Mouse (Mus musculus): ENCODE measurements around the gene Dock6. TPM values are rescaled to one million over a fixed set of nuclear protein-coding genes. Genes with fewer than 3 reads are reported as not detected.
"Not testable (repeated sequence)": the region's sequence is repeated elsewhere in the genome, so short reads cannot be mapped to it uniquely, and the experiment has no call there.

Dock6 gene
- polyA plus RNA-seq, 1 experiment from 2014 or later = 50.3 TPM

DNA sequence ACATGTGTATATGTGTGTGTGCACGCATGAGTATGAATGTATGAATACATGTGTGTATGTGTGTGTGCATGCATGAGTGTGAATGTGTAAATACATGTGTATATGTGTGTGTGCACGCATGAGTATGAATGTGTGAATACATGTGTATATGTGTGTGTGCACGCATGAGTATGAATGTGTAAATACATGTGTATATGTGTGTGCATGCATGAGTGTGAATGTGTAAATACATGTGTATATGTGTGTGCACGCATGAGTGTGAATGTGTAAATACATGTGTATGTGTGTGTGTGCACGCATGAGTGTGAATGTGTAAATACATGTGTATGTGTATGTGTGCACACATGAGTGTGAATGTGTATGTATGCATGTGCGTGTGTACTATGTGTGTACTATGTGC is 58.9 kb downstream of the Dock6 start:
- Histone ChIP-seq H3K4me1 (peaks cover 77% of the 10 kb centered on the region), H3K36me3 (peaks cover 74% of the 10 kb centered on the region)
- H3K9ac ChIP-seq; H3K4me3 ChIP-seq; H3K27ac ChIP-seq (replicated peaks); H3K27me3 ChIP-seq (replicated peaks); H3K4me2 ChIP-seq; ATAC-seq (ENCODE audit: extremely low read depth, insufficient number of reproducible peaks, low FRiP score, low TSS enrichment); H3K9me3 ChIP-seq: not testable (repeated sequence)
- WGBS = 89% methylated on average over 6 of the region's 6 CpGs

DNA sequence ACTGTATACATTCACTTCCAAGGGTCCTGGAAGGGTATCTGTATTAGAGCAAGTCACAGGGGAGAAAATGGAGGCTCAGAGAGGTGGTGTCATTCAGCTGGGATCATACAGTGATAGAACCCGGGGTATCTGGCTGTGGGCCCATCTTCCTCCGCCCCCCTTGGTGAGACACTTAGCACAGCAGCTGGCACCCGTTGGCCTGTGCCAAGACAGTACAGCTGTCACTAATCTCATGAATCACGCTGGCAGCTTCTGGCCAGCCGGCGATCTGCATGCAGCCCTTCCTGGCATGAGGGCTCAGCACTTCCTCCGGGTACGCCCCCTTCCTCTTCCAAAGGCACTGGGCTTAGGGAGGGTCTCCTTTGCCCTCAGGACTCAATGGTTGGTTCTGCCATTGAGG is 59.8 kb downstream of the Dock6 start:
- H3K27ac ChIP-seq (replicated peaks) = peak overlapping the region; percentile 83
- H3K4me2 ChIP-seq = peak overlapping the region; percentile 44
- peak overlapping the region; percentile 51 for H3K9ac ChIP-seq
- ATAC-seq (ENCODE audit: extremely low read depth, insufficient number of reproducible peaks, low FRiP score, low TSS enrichment) = no peak
- WGBS = 30% methylated on average over 8 of the region's 8 CpGs
- H3K9me3 ChIP-seq = no peaks in the 10 kb centered on the region
- peak overlapping the region; percentile 13; the same call in 1 of the 2 replicates for H3K4me3 ChIP-seq
- peaks cover 86% of the 10 kb centered on the region for H3K4me1 ChIP-seq
- H3K27me3 ChIP-seq (replicated peaks) = no peaks in the 10 kb centered on the region
- H3K36me3 ChIP-seq = peaks cover 82% of the 10 kb centered on the region

DNA sequence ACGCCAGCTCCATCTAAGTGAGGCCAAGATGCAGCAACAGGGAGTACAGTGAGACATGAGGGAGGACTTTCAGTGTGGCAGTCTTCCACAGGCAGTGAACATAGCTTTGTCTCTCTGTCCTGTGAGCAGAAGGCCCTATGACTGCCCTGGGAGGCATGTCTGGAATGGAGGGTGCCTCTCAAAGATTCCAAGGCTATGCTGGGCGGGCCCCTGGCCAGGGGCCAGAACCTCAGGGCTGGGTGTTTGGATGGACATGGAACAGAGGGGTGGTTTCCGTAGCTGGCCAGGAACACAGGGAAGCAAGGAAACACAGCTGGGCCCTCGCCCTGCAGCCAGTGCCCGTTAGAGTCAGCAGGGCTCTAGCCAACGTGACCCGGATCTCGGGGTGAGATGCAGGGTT is 60.6 kb downstream of the Dock6 start:
- Histone ChIP-seq H3K4me3 (peak overlapping the region; percentile 0; the same call in 1 of the 2 replicates), H3K27me3 (replicated peaks) (no peaks in the 10 kb centered on the region), H3K9me3 (no peaks in the 10 kb centered on the region), H3K27ac (replicated peaks) (peak overlapping the region; percentile 83), H3K9ac (peak overlapping the region; percentile 51), H3K4me2 (peak overlapping the region; percentile 44), H3K36me3 (peaks cover 90% of the 10 kb centered on the region), H3K4me1 (peaks cover 85% of the 10 kb centered on the region)
- 37% methylated on average over 8 of the region's 8 CpGs for WGBS
- peak; percentile 48; the same call in 1 of the 2 replicates for ATAC-seq (ENCODE audit: extremely low read depth, insufficient number of reproducible peaks, low FRiP score, low TSS enrichment)

DNA sequence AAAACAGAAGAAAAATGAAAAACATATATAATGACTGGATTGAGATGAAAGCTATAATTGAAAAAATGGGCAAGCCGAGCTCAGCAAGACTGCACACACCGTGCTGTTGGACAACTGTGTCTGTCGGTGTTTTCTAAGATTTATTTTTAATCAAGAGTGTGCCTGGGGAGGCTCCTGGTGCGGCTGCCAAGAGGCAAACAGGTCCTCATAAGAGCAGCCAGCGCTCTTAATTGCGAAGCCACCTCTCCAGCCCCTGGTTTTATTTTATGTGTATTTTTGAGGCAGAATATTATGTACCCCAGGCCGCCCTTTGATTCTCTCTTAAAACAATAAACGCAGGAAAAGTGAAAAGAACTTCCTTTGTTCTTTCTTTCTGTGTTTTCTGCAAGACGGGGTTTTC is 64.2 kb downstream of the Dock6 start:
- H3K9me3 ChIP-seq = no peaks in the 10 kb centered on the region
- H3K4me3 ChIP-seq = no peak overlapping the region
- H3K27me3 ChIP-seq (replicated peaks) = no peaks in the 10 kb centered on the region
- no peak for ATAC-seq (ENCODE audit: extremely low read depth, insufficient number of reproducible peaks, low FRiP score, low TSS enrichment)
- peak overlapping the region; percentile 60 for H3K27ac ChIP-seq (replicated peaks)
- H3K4me2 ChIP-seq = no peak overlapping the region
- peak overlapping the region; percentile 58 for H3K9ac ChIP-seq
- WGBS = 63% methylated on average over 9 of the region's 9 CpGs
- H3K36me3 ChIP-seq = peaks cover 97% of the 10 kb centered on the region
- H3K4me1 ChIP-seq = peaks cover 54% of the 10 kb centered on the region

DNA sequence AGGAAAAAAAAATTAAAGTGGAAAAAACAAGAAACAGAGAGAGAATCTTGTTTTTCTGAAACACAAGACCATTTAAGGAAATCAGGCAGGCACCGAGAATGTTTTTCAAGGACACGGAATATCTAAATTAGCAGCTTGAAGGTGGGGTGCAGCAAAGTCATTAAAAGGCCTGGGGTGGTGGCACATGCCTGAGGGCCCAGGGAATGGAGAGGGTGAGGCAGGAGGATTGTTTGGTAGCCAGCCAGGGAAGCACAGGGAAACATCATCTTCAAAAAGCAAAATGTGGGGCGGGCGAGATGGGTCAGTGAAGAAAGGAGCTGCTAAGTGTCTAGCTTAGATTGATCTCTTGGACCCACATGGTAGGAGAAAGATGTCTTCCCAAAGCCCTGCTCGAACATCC is 64.8 kb downstream of the Dock6 start:
- WGBS = 72% methylated on average over 5 of the region's 5 CpGs
- no peaks in the 10 kb centered on the region for H3K27me3 ChIP-seq (replicated peaks)
- no peak overlapping the region for H3K4me2 ChIP-seq
- no peak overlapping the region for H3K4me3 ChIP-seq
- no peaks in the 10 kb centered on the region for H3K9me3 ChIP-seq
- H3K4me1 ChIP-seq = peaks cover 52% of the 10 kb centered on the region
- peak overlapping the region; percentile 60 for H3K27ac ChIP-seq (replicated peaks)
- H3K9ac ChIP-seq = peak overlapping the region; percentile 58
- ATAC-seq (ENCODE audit: extremely low read depth, insufficient number of reproducible peaks, low FRiP score, low TSS enrichment) = no peak
- peaks cover 94% of the 10 kb centered on the region for H3K36me3 ChIP-seq

DNA sequence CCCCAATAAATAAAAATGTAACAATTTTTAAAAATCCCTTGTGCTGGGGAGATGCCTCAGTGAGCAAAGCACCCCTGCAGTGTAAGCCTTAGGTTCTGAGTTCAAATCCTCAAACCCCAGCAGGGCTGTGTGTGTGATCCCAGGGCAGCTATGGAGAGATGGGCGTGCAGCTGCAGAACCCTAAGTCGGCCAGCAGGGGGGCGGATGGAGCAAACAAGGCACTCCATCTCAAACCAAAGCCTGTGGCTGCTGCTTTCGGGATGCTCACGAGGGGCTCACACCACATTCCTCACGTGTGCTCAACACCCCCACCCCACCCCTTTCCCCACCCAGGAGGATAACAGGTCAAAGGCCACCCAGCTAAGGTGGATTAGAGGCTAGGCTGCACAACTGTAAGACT is 65.5 kb downstream of the Dock6 start:
- WGBS = 17% methylated on average over 6 of the region's 6 CpGs
- H3K4me3 ChIP-seq = no peak overlapping the region
- ATAC-seq (ENCODE audit: extremely low read depth, insufficient number of reproducible peaks, low FRiP score, low TSS enrichment) = no peak
- H3K9ac ChIP-seq = no peak overlapping the region
- peaks cover 91% of the 10 kb centered on the region for H3K36me3 ChIP-seq
- H3K4me1 ChIP-seq = peaks cover 51% of the 10 kb centered on the region
- no peaks in the 10 kb centered on the region for H3K27me3 ChIP-seq (replicated peaks)
- 0 out of 2 replicates have a peak overlapping the region, but pooled peaks have one; percentile 60 for H3K27ac ChIP-seq (replicated peaks)
- H3K4me2 ChIP-seq = 0 out of 2 replicates have a peak overlapping the region, but pooled peaks have one; percentile 12
- H3K9me3 ChIP-seq = no peaks in the 10 kb centered on the region

DNA sequence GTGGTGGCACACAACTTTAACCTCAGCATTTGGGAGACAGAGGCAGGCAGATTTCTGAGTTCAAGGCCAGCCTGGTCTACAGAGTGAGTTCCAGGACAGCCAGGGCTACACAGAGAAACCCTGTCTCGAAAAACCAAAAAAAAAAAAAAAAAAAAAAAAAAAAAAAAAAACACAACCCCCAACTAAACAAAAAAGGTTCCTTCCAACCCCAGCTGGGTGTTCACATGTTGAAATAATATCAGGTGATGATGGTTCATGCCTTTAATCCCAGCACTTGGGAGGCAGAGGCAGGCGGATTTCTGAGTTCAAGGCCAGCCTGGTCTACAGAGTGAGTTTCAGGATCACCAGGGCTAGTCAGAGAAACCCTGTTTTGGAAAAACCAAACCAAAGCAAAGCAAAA is 66.1 kb downstream of the Dock6 start:
- H3K4me3 ChIP-seq; H3K27ac ChIP-seq (replicated peaks); H3K27me3 ChIP-seq (replicated peaks); H3K9me3 ChIP-seq; H3K9ac ChIP-seq; H3K4me2 ChIP-seq; ATAC-seq (ENCODE audit: extremely low read depth, insufficient number of reproducible peaks, low FRiP score, low TSS enrichment): not testable (repeated sequence)
- H3K4me1 ChIP-seq = peaks cover 51% of the 10 kb centered on the region
- peaks cover 91% of the 10 kb centered on the region for H3K36me3 ChIP-seq
- WGBS = 52% methylated on average over 2 of the region's 2 CpGs

DNA sequence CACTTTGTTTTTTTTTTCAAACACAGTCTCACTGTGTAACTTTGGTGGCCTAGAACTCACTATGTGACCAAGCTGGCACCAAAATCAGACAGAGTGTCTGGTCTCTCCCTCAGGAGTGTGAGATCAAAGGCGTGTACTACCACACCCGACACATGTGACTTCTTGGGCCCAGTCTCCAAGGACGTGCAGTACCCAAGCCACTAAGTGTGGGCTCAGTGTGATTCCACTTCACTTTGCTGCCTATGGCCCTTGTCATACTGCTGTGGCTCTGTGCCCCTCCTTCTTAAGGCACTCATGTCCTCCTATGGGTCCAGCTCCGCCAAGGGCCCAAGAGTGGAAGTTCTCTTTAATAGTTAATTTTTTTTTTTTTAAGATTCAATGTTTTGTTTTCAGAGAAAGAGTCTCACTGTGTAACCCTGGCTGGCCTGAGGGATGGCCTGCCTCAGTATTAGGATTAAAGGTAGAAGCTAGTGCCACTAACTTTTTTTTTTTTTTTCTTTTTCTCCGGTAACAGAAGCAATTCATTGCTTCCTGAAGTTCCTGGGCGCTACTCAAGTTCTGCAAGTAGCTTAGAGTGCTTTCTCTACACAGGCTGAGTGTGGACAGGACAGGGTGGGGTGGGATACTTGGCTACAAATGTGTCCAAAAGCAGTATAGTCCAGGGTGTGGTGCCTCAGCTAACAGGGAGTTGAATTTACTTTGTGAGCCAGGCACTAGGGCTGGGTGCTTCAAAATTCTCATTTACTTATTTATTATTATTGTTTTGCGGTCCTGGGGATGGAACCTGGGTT is 67.7 kb downstream of the Dock6 start:
- no peaks in the 10 kb centered on the region for H3K27me3 ChIP-seq (replicated peaks)
- 88% methylated on average over 7 of the region's 7 CpGs for WGBS
- H3K9me3 ChIP-seq = no peaks in the 10 kb centered on the region
- H3K27ac ChIP-seq (replicated peaks) = no peak overlapping the region
- H3K4me1 ChIP-seq = peaks cover 43% of the 10 kb centered on the region
- H3K4me2 ChIP-seq = no peak overlapping the region
- peaks cover 91% of the 10 kb centered on the region for H3K36me3 ChIP-seq
- no peak overlapping the region for H3K4me3 ChIP-seq
- no peak overlapping the region for H3K9ac ChIP-seq
- no peak for ATAC-seq (ENCODE audit: extremely low read depth, insufficient number of reproducible peaks, low FRiP score, low TSS enrichment)

DNA sequence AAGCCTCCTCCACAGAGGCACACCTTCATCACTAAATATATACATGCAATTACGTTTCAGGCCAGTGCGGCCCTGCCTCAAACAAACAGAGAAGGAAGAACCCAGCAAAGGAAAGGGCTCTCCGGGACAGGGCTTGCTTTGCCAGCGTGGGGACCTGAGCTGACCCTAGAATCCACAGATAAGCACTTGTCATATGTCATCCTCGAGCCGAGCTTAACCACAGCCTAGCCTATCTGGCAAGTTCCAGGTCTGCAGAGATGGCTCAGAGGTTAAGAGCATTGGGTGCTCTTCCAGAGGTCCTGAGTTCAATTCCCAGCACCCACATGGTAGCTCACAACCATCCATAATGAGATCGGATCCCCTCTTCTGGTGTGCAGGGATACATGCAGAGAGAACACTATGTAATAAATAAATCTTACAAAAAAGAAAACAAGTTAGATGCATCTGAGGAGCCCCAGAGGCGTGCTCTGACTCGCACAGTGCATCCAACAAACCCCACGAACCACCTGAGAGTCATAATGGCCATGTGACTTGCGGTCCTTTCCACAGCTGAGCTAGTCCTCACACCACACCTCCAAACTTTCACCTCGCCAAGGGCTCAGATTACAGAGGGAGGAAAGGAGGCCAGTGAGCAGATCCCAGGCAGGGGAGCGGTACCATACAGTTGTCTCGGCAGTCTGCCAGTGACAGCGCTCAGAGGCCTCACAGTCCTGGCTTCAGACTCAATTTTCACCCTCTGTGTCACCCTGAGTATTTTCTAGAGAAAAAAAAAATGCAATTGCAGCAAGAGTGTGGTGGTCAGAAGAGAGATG is 70.6 kb downstream of the Dock6 start:
- peak; percentile 38; the same call in 1 of the 2 replicates for ATAC-seq (ENCODE audit: extremely low read depth, insufficient number of reproducible peaks, low FRiP score, low TSS enrichment)
- Histone ChIP-seq H3K4me2 (no peak overlapping the region), H3K36me3 (peaks cover 88% of the 10 kb centered on the region)

DNA sequence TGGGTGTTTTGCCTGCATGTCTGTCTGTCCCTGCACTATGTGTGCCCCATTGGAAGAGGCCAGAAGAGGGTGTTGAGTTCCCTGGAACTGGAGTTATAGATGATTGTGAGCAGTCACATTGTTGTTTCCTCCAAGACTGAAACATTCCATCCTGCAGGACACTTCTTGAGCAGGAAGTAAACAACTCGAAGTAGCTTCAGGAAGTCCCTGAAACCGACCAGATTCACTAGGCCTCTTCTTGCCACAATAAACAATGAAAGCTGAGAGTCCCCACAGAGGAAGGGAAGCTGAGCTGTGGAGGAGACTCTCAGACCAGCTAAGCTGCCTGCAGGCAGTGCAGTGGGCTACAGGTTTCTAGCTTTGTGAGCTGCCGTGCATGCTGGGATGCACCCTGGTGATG is 74.7 kb downstream of the Dock6 start:
- Histone ChIP-seq H3K4me1 (peaks cover 13% of the 10 kb centered on the region), H3K4me3 (no peak overlapping the region), H3K36me3 (peaks cover 90% of the 10 kb centered on the region), H3K4me2 (no peak overlapping the region), H3K27ac (replicated peaks) (no peak overlapping the region), H3K9ac (no peak overlapping the region), H3K9me3 (no peaks in the 10 kb centered on the region), H3K27me3 (replicated peaks) (no peaks in the 10 kb centered on the region)
- WGBS = 87% methylated on average over 3 of the region's 3 CpGs
- ATAC-seq (ENCODE audit: extremely low read depth, insufficient number of reproducible peaks, low FRiP score, low TSS enrichment) = no peak

More for the DNA sequence above, 70.6 kb downstream of the Dock6 start:
- 54% methylated on average over 15 of the region's 15 CpGs for WGBS
- Histone ChIP-seq H3K4me1 (peaks cover 22% of the 10 kb centered on the region), H3K27ac (replicated peaks) (peak overlapping the region; percentile 89), H3K9me3 (no peaks in the 10 kb centered on the region), H3K27me3 (replicated peaks) (no peaks in the 10 kb centered on the region), H3K4me3 (no peak overlapping the region), H3K9ac (peak overlapping the region; percentile 52)

DNA sequence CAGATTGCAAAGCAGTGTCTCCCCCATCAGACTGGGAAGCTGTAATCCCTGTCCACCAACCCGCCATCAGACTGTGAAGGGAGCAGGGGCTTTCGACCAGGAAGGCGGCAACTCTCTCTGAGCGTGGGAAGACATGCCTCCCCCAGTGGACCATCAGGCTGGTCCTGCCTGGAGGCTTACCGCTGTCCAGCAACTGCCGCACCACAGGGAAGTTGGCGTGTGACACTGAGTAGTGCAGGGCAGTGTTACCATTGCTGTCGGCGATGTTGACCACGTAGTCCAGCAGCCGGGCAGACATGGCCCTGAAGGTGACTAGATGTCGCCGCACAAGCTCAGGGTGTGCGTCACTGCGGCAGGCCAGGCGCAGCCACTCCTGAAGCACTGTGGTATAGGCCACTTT is 78.1 kb downstream of the Dock6 start:
- H3K27me3 ChIP-seq (replicated peaks) = no peaks in the 10 kb centered on the region
- no peak for ATAC-seq (ENCODE audit: extremely low read depth, insufficient number of reproducible peaks, low FRiP score, low TSS enrichment)
- H3K9ac ChIP-seq = no peak overlapping the region
- peaks cover 95% of the 10 kb centered on the region for H3K36me3 ChIP-seq
- no peak overlapping the region for H3K27ac ChIP-seq (replicated peaks)
- no peak overlapping the region for H3K4me2 ChIP-seq
- no peak overlapping the region for H3K4me3 ChIP-seq
- H3K9me3 ChIP-seq = no peaks in the 10 kb centered on the region
- 86% methylated on average over 16 of the region's 16 CpGs for WGBS
- peaks cover 9% of the 10 kb centered on the region for H3K4me1 ChIP-seq

Data from heart, embryonic 13.5 days (tissue).